Mouse (Mus musculus): ENCODE measurements around the gene Gm13276. TPM values are rescaled to one million over a fixed set of nuclear protein-coding genes. Genes with fewer than 3 reads are reported as not detected.

Gm13276 gene
- total RNA-seq, 2 experiments from 2014 or later, result not detected

Other genes starting within 250 kb of the Gm13276 start
Only the 30 nearest of the 31 such genes appear.
- gene Ifna14, start 213.9 kb upstream of the Gm13276 start, total RNA-seq (2014; fragmentation: Nextera tagmentation), result not detected in 2 replicates
- not detected in 2 replicates for gene Ifna14, start 213.9 kb upstream of the Gm13276 start, total RNA-seq (2017)
- not detected in 2 replicates for gene Ifna9, start 193.3 kb upstream of the Gm13276 start, total RNA-seq (2014; fragmentation: Nextera tagmentation)
- gene Ifna9, start 193.3 kb upstream of the Gm13276 start, total RNA-seq (2017), result not detected in 2 replicates
- not detected in 2 replicates for gene Ifna12, start 182.3 kb upstream of the Gm13276 start, total RNA-seq (2014; fragmentation: Nextera tagmentation)
- not detected in 2 replicates for gene Ifna12, start 182.3 kb upstream of the Gm13276 start, total RNA-seq (2017)
- not detected in 2 replicates for gene C87499, start 151.3 kb upstream of the Gm13276 start, total RNA-seq (2014; fragmentation: Nextera tagmentation)
- not detected in 2 replicates for gene C87499, start 151.3 kb upstream of the Gm13276 start, total RNA-seq (2017)
- not detected in 2 replicates for gene Ifna13, start 141.2 kb upstream of the Gm13276 start, total RNA-seq (2014; fragmentation: Nextera tagmentation)
- not detected in 2 replicates for gene Ifna13, start 141.2 kb upstream of the Gm13276 start, total RNA-seq (2017)
- gene Ifna16, start 108.8 kb upstream of the Gm13276 start, total RNA-seq (2014; fragmentation: Nextera tagmentation), result not detected in 2 replicates
- not detected in 2 replicates for gene Ifna16, start 108.8 kb upstream of the Gm13276 start, total RNA-seq (2017)
- not detected in 2 replicates for gene Ifna2, start 101.8 kb upstream of the Gm13276 start, total RNA-seq (2014; fragmentation: Nextera tagmentation)
- gene Ifna2, start 101.8 kb upstream of the Gm13276 start, total RNA-seq (2017), result not detected in 2 replicates
- not detected in 2 replicates for gene Ifnab, start 94.3 kb upstream of the Gm13276 start, total RNA-seq (2014; fragmentation: Nextera tagmentation)
- not detected in 2 replicates for gene Ifnab, start 94.3 kb upstream of the Gm13276 start, total RNA-seq (2017)
- gene Gm26566, start 63.9 kb upstream of the Gm13276 start, total RNA-seq (2014; fragmentation: Nextera tagmentation), result not detected in 2 replicates
- gene Gm26566, start 63.9 kb upstream of the Gm13276 start, total RNA-seq (2017), result 1.1 and 1.5 TPM in 2 replicates
- 37.1 and 50.0 TPM in 2 replicates for gene Klhl9, start 63.2 kb upstream of the Gm13276 start, total RNA-seq (2014; fragmentation: Nextera tagmentation)
- 67.3 and 88.5 TPM in 2 replicates for gene Klhl9, start 63.2 kb upstream of the Gm13276 start, total RNA-seq (2017)
- gene Gm13271, start 30.8 kb upstream of the Gm13276 start, total RNA-seq (2014; fragmentation: Nextera tagmentation), result not detected in 2 replicates
- gene Gm13271, start 30.8 kb upstream of the Gm13276 start, total RNA-seq (2017), result not detected in 2 replicates
- not detected in 2 replicates for gene Gm13283, start 25.6 kb upstream of the Gm13276 start, total RNA-seq (2014; fragmentation: Nextera tagmentation)
- not detected in 2 replicates for gene Gm13283, start 25.6 kb upstream of the Gm13276 start, total RNA-seq (2017)
- gene Gm13290, start 11.9 kb upstream of the Gm13276 start, total RNA-seq (2014; fragmentation: Nextera tagmentation), result not detected in 2 replicates
- not detected in 2 replicates for gene Gm13290, start 11.9 kb upstream of the Gm13276 start, total RNA-seq (2017)
- gene Gm13289, start 8.8 kb upstream of the Gm13276 start, total RNA-seq (2014; fragmentation: Nextera tagmentation), result not detected in 2 replicates
- gene Gm13289, start 8.8 kb upstream of the Gm13276 start, total RNA-seq (2017), result not detected in 2 replicates
- gene Gm13272, start 5.9 kb upstream of the Gm13276 start, total RNA-seq (2014; fragmentation: Nextera tagmentation), result not detected in 2 replicates
- gene Gm13272, start 5.9 kb upstream of the Gm13276 start, total RNA-seq (2017), result not detected in 2 replicates
- gene Ifnz, start 3.6 kb upstream of the Gm13276 start, total RNA-seq (2014; fragmentation: Nextera tagmentation), result 0.57 TPM in 1 of 2 replicates, not detected in the other
- gene Ifnz, start 3.6 kb upstream of the Gm13276 start, total RNA-seq (2017), result 0.11 TPM in 1 of 2 replicates, not detected in the other
- gene Gm13277, start 2.9 kb downstream of the Gm13276 start, total RNA-seq (2014; fragmentation: Nextera tagmentation), result not detected in 2 replicates
- not detected in 2 replicates for gene Gm13277, start 2.9 kb downstream of the Gm13276 start, total RNA-seq (2017)
- not detected in 2 replicates for gene Gm13278, start 5.8 kb downstream of the Gm13276 start, total RNA-seq (2014; fragmentation: Nextera tagmentation)
- not detected in 2 replicates for gene Gm13278, start 5.8 kb downstream of the Gm13276 start, total RNA-seq (2017)
- not detected in 2 replicates for gene Gm13275, start 8.8 kb downstream of the Gm13276 start, total RNA-seq (2014; fragmentation: Nextera tagmentation)
- gene Gm13275, start 8.8 kb downstream of the Gm13276 start, total RNA-seq (2017), result not detected in 2 replicates
- gene Gm13279, start 11.7 kb downstream of the Gm13276 start, total RNA-seq (2014; fragmentation: Nextera tagmentation), result not detected in 2 replicates
- gene Gm13279, start 11.7 kb downstream of the Gm13276 start, total RNA-seq (2017), result not detected in 2 replicates
- gene Gm13285, start 14.0 kb downstream of the Gm13276 start, total RNA-seq (2014; fragmentation: Nextera tagmentation), result not detected in 2 replicates
- not detected in 2 replicates for gene Gm13285, start 14.0 kb downstream of the Gm13276 start, total RNA-seq (2017)
- gene Gm13287, start 17.5 kb downstream of the Gm13276 start, total RNA-seq (2014; fragmentation: Nextera tagmentation), result not detected in 2 replicates
- not detected in 2 replicates for gene Gm13287, start 17.5 kb downstream of the Gm13276 start, total RNA-seq (2017)
- not detected in 2 replicates for gene Gm13288, start 19.8 kb downstream of the Gm13276 start, total RNA-seq (2014; fragmentation: Nextera tagmentation)
- 1.2 TPM in 1 of 2 replicates, not detected in the other for gene Gm13288, start 19.8 kb downstream of the Gm13276 start, total RNA-seq (2017)
- gene Ifna7, start 30.5 kb downstream of the Gm13276 start, total RNA-seq (2014; fragmentation: Nextera tagmentation), result not detected in 2 replicates
- not detected in 2 replicates for gene Ifna7, start 30.5 kb downstream of the Gm13276 start, total RNA-seq (2017)
- gene Ifna11, start 34.2 kb downstream of the Gm13276 start, total RNA-seq (2014; fragmentation: Nextera tagmentation), result not detected in 2 replicates
- gene Ifna11, start 34.2 kb downstream of the Gm13276 start, total RNA-seq (2017), result not detected in 2 replicates
- gene Ifna6, start 41.7 kb downstream of the Gm13276 start, total RNA-seq (2014; fragmentation: Nextera tagmentation), result not detected in 2 replicates
- not detected in 2 replicates for gene Ifna6, start 41.7 kb downstream of the Gm13276 start, total RNA-seq (2017)
- gene Ifna5, start 49.8 kb downstream of the Gm13276 start, total RNA-seq (2014; fragmentation: Nextera tagmentation), result not detected in 2 replicates
- gene Ifna5, start 49.8 kb downstream of the Gm13276 start, total RNA-seq (2017), result not detected in 2 replicates
- gene Ifna4, start 56.2 kb downstream of the Gm13276 start, total RNA-seq (2014; fragmentation: Nextera tagmentation), result not detected in 2 replicates
- gene Ifna4, start 56.2 kb downstream of the Gm13276 start, total RNA-seq (2017), result not detected in 2 replicates
- gene Ifna1, start 64.4 kb downstream of the Gm13276 start, total RNA-seq (2014; fragmentation: Nextera tagmentation), result not detected in 2 replicates
- gene Ifna1, start 64.4 kb downstream of the Gm13276 start, total RNA-seq (2017), result not detected in 2 replicates
- not detected in 2 replicates for gene Ifne, start 94.5 kb downstream of the Gm13276 start, total RNA-seq (2014; fragmentation: Nextera tagmentation)
- not detected in 2 replicates for gene Ifne, start 94.5 kb downstream of the Gm13276 start, total RNA-seq (2017)

Measured in megakaryocyte-erythroid progenitor cell, adult 5-6 weeks (primary cell).